Mouse (Mus musculus): ENCODE measurements around the gene Sptbn1. TPM values are rescaled to one million over a fixed set of nuclear protein-coding genes. Genes with fewer than 3 reads are reported as not detected.
A peak's percentile ranks its signal among the peaks of the same experiment; 100 is the strongest.

The Sptbn1 gene
- polyA plus RNA-seq, 1 experiment = 43.1 TPM

- Histone ChIP-seq H3K27ac (ENCODE audit: insufficient read depth, low read depth, low read length) (peak overlapping the region; percentile 59; the same call in 1 of the 2 replicates), H3K36me3 (ENCODE audit: control insufficient read depth, insufficient read depth, low read length) (peaks cover 5% of the 10 kb centered on the region), H3K27me3 (ENCODE audit: control insufficient read depth, insufficient read depth, low read length) (no peaks in the 10 kb centered on the region), H3K4me3 (ENCODE audit: low read depth, low read length) (no peak overlapping the region), H3K4me1 (ENCODE audit: control insufficient read depth, insufficient read depth, insufficient read length, low read length) (peaks cover 16% of the 10 kb centered on the region)
- WGBS = 38% methylated on average over 5 of the region's 5 CpGs
- TF ChIP-seq CTCF (IDR thresholded peaks at IDR 0.05; ENCODE audit: extremely low read depth, insufficient read length, insufficient replicate concordance, low read depth, low read length) = no peak
These were observed 96.8 kb downstream of the Sptbn1 start for GRCm38 (mm10) chr11:30171184-30171583.

GRCm38 (mm10) chr11:30166551-30166922, 101.4 kb downstream of the Sptbn1 start:
- Histone ChIP-seq H3K27me3 (ENCODE audit: control insufficient read depth, insufficient read depth, low read length) (no peaks in the 10 kb centered on the region), H3K4me3 (ENCODE audit: low read depth, low read length) (no peak overlapping the region), H3K4me1 (ENCODE audit: control insufficient read depth, insufficient read depth, insufficient read length, low read length) (peaks cover 33% of the 10 kb centered on the region), H3K36me3 (ENCODE audit: control insufficient read depth, insufficient read depth, low read length) (0 out of 2 replicates have a peak, but pooled peaks cover 3% of the 10 kb centered on the region), H3K27ac (ENCODE audit: insufficient read depth, low read depth, low read length) (peak overlapping the region; percentile 23)
- TF ChIP-seq POLR2A (IDR thresholded peaks at IDR 0.05; ENCODE audit: low read depth, low read length) = no peak
- TF ChIP-seq CTCF (IDR thresholded peaks at IDR 0.05; ENCODE audit: extremely low read depth, insufficient read length, insufficient replicate concordance, low read depth, low read length) = no peak
- 18% methylated on average over 4 of the region's 4 CpGs for whole genome bisulfite sequencing

DNA sequence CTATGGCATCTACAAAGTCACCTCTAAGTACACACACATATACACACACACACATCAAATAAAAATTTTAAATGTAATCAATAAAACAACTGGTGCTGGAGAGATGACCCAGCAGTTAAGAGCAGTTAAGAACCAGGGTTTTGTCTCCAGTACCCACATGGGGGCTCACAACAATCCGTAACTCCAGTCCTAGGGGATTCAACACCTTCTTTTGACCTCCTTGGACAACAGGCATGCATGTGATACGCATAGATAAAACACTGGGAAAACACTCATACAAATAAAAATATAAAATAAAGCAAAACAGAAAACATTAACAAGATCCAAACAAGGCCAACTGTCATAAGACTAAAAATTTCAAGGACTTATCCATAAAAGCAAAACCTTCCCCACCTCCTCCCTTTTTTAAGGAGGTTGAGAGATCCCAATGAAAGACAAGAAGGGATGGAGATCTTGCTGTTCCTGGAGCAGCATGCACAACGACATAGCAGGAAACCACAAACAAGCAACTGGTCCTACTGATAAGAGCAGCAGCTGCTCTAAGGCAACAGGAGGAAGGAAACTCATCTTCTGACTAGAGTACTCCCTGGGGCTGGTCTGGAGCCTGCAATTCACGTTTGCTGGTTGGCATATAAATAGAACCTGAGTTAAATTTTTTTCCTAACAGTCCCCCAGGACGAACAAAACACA, 102.0 kb downstream of the Sptbn1 start:
- no peak for TF ChIP-seq POLR2A (IDR thresholded peaks at IDR 0.05; ENCODE audit: low read depth, low read length)
- H3K4me3 ChIP-seq (ENCODE audit: low read depth, low read length) = no peak overlapping the region
- H3K4me1 ChIP-seq (ENCODE audit: control insufficient read depth, insufficient read depth, insufficient read length, low read length) = peaks cover 35% of the 10 kb centered on the region
- 0 out of 2 replicates have a peak, but pooled peaks cover 3% of the 10 kb centered on the region for H3K36me3 ChIP-seq (ENCODE audit: control insufficient read depth, insufficient read depth, low read length)
- no peaks in the 10 kb centered on the region for H3K27me3 ChIP-seq (ENCODE audit: control insufficient read depth, insufficient read depth, low read length)
- WGBS = 38% methylated on average over 5 of the region's 5 CpGs
- H3K27ac ChIP-seq (ENCODE audit: insufficient read depth, low read depth, low read length) = peak overlapping the region; percentile 23

GRCm38 (mm10) chr11:30164515-30165214, 103.3 kb downstream of the Sptbn1 start:
- 24% methylated on average over 5 of the region's 5 CpGs for WGBS
- no peak for TF ChIP-seq CTCF (IDR thresholded peaks at IDR 0.05; ENCODE audit: extremely low read depth, insufficient read length, insufficient replicate concordance, low read depth, low read length)
- TF ChIP-seq POLR2A (IDR thresholded peaks at IDR 0.05; ENCODE audit: low read depth, low read length) = no peak

GRCm38 (mm10) chr11:30163870-30164269, 104.1 kb downstream of the Sptbn1 start:
- peaks cover 38% of the 10 kb centered on the region for H3K4me1 ChIP-seq (ENCODE audit: control insufficient read depth, insufficient read depth, insufficient read length, low read length)
- H3K27me3 ChIP-seq (ENCODE audit: control insufficient read depth, insufficient read depth, low read length) = no peaks in the 10 kb centered on the region
- 76% methylated on average over 1 of the region's 1 CpGs for WGBS
- H3K36me3 ChIP-seq (ENCODE audit: control insufficient read depth, insufficient read depth, low read length) = peaks cover 5% of the 10 kb centered on the region; the same call in 1 of the 2 replicates
- TF ChIP-seq POLR2A (IDR thresholded peaks at IDR 0.05; ENCODE audit: low read depth, low read length) = no peak
- no peak for TF ChIP-seq CTCF (IDR thresholded peaks at IDR 0.05; ENCODE audit: extremely low read depth, insufficient read length, insufficient replicate concordance, low read depth, low read length)
- no peak overlapping the region for H3K4me3 ChIP-seq (ENCODE audit: low read depth, low read length)
- H3K27ac ChIP-seq (ENCODE audit: insufficient read depth, low read depth, low read length) = no peak overlapping the region

More at GRCm38 (mm10) chr11:30164515-30165214, 103.3 kb downstream of the Sptbn1 start:
- peaks cover 38% of the 10 kb centered on the region for H3K4me1 ChIP-seq (ENCODE audit: control insufficient read depth, insufficient read depth, insufficient read length, low read length)
- H3K27ac ChIP-seq (ENCODE audit: insufficient read depth, low read depth, low read length) = peak overlapping the region; percentile 46
- no peaks in the 10 kb centered on the region for H3K27me3 ChIP-seq (ENCODE audit: control insufficient read depth, insufficient read depth, low read length)
- H3K36me3 ChIP-seq (ENCODE audit: control insufficient read depth, insufficient read depth, low read length) = 0 out of 2 replicates have a peak, but pooled peaks cover 5% of the 10 kb centered on the region
- no peak overlapping the region for H3K4me3 ChIP-seq (ENCODE audit: low read depth, low read length)

GRCm38 (mm10) chr11:30163081-30163480, 104.9 kb downstream of the Sptbn1 start:
- Histone ChIP-seq H3K36me3 (ENCODE audit: control insufficient read depth, insufficient read depth, low read length) (peaks cover 10% of the 10 kb centered on the region), H3K27me3 (ENCODE audit: control insufficient read depth, insufficient read depth, low read length) (no peaks in the 10 kb centered on the region), H3K27ac (ENCODE audit: insufficient read depth, low read depth, low read length) (no peak overlapping the region), H3K4me3 (ENCODE audit: low read depth, low read length) (no peak overlapping the region), H3K4me1 (ENCODE audit: control insufficient read depth, insufficient read depth, insufficient read length, low read length) (peaks cover 40% of the 10 kb centered on the region)
- TF ChIP-seq CTCF (IDR thresholded peaks at IDR 0.05; ENCODE audit: extremely low read depth, insufficient read length, insufficient replicate concordance, low read depth, low read length) = no peak
- 66% methylated on average over 4 of the region's 4 CpGs for WGBS

DNA sequence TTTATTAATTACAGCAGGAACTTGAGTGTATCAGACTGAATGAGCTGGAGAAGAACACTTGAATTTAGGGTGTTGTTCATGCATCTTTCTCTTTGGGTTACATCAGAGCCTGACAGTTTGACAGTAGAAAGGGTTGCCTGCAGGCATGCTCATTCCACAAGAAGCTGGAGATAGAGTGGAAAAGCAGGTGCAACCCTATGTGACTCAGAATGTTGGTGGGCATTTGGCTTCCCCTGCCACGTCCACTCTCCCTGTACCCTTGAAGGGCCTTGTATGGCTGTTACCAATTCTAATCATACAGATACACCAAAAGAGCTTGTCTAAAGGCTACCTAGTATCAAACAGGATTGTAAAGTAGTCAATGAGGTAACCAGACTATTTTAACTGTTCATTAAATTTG, 106.2 kb downstream of the Sptbn1 start:
- 87% methylated on average over 1 of the region's 1 CpGs for WGBS
- Histone ChIP-seq H3K4me3 (ENCODE audit: low read depth, low read length) (no peak overlapping the region), H3K27ac (ENCODE audit: insufficient read depth, low read depth, low read length) (peak overlapping the region; percentile 67), H3K4me1 (ENCODE audit: control insufficient read depth, insufficient read depth, insufficient read length, low read length) (peaks cover 38% of the 10 kb centered on the region), H3K27me3 (ENCODE audit: control insufficient read depth, insufficient read depth, low read length) (no peaks in the 10 kb centered on the region), H3K36me3 (ENCODE audit: control insufficient read depth, insufficient read depth, low read length) (peaks cover 16% of the 10 kb centered on the region)
- no peak for TF ChIP-seq POLR2A (IDR thresholded peaks at IDR 0.05; ENCODE audit: low read depth, low read length)
- TF ChIP-seq CTCF (IDR thresholded peaks at IDR 0.05; ENCODE audit: extremely low read depth, insufficient read length, insufficient replicate concordance, low read depth, low read length) = no peak

Measured in small intestine, adult 2 months (tissue).